In genomic region chr1:51323506-51323905, GRCm38 (mm10) we compare ENCODE assay signal across 12 mouse cellular contexts.
"Had no signal": no experiment of that assay in that cellular context is flagged by ENCODE, and none has a peak within 500 bp of the region (broad histone marks: within the 10 kb centered on the region; RNA-seq: fewer than 3 reads in every experiment).

No protein-coding gene starts in this region.

- H3K27ac ChIP-seq: liver, embryonic 13.5 days had no signal

- H3K4me3 ChIP-seq: liver, embryonic 13.5 days had no signal

- DNase-seq: kidney, adult 18-20 months; kidney, adult 9 months; kidney, postnatal 14 days; kidney, postnatal 4 days; liver, embryonic 13.5 days; lung, adult 2 months; lung, postnatal 14 days; lung, postnatal 4 days; midbrain, embryonic 14.5 days; thymus, adult 2 months; thymus, postnatal 14 days; thymus, postnatal 4 days had no signal
